Mouse (Mus musculus): ENCODE measurements around the gene Ly6g6d. TPM values are rescaled to one million over a fixed set of nuclear protein-coding genes. Genes with fewer than 3 reads are reported as not detected.

Gene Ly6g6d
- polyA plus RNA-seq, 1 experiment from 2014 or later = 1.1 TPM

GRCm38 (mm10) chr17:35064378-35064877, 13.4 kb downstream of the Ly6g6d start:
- H3K9me3 ChIP-seq = no peaks in the 10 kb centered on the region
- peak overlapping the region; percentile 42 for H3K4me2 ChIP-seq
- no peak overlapping the region for H3K9ac ChIP-seq
- H3K27ac ChIP-seq = peak overlapping the region; percentile 61
- peaks cover 35% of the 10 kb centered on the region for H3K4me1 ChIP-seq
- H3K36me3 ChIP-seq = peaks cover 22% of the 10 kb centered on the region
- WGBS = 28% methylated on average over 10 of the region's 10 CpGs
- H3K4me3 ChIP-seq = peak overlapping the region; percentile 31; the same call in 1 of the 2 replicates
- peaks cover 51% of the 10 kb centered on the region for H3K27me3 ChIP-seq
- no peak for ATAC-seq (ENCODE audit: insufficient number of reproducible peaks, low FRiP score, low TSS enrichment, low read depth)

- H3K9ac ChIP-seq = no peak overlapping the region
- H3K9me3 ChIP-seq = no peaks in the 10 kb centered on the region
- no peak overlapping the region for H3K4me3 ChIP-seq
- H3K4me2 ChIP-seq = no peak overlapping the region
- WGBS = 92% methylated on average over 3 of the region's 3 CpGs
- no peak overlapping the region for H3K27ac ChIP-seq
- peaks cover 45% of the 10 kb centered on the region for H3K27me3 ChIP-seq
- ATAC-seq (ENCODE audit: insufficient number of reproducible peaks, low FRiP score, low TSS enrichment, low read depth) = no peak
- H3K4me1 ChIP-seq = peaks cover 40% of the 10 kb centered on the region
- H3K36me3 ChIP-seq = peaks cover 22% of the 10 kb centered on the region
These were observed 14.4 kb downstream of the Ly6g6d start for GRCm38 (mm10) chr17:35063466-35063865.

- Histone ChIP-seq H3K4me1 (peaks cover 43% of the 10 kb centered on the region), H3K36me3 (peaks cover 39% of the 10 kb centered on the region), H3K4me2 (no peak overlapping the region), H3K9me3 (no peaks in the 10 kb centered on the region), H3K9ac (no peak overlapping the region), H3K27me3 (peaks cover 25% of the 10 kb centered on the region), H3K27ac (no peak overlapping the region; the same call in 1 of the 2 replicates), H3K4me3 (0 out of 2 replicates have a peak overlapping the region, but pooled peaks have one; percentile 68)
- ATAC-seq (ENCODE audit: insufficient number of reproducible peaks, low FRiP score, low TSS enrichment, low read depth) = no peak
- 75% methylated on average over 8 of the region's 8 CpGs for WGBS
These were observed 16.6 kb downstream of the Ly6g6d start for GRCm38 (mm10) chr17:35061299-35061698.

- H3K27me3 ChIP-seq = peaks cover 20% of the 10 kb centered on the region
- no peak for ATAC-seq (ENCODE audit: insufficient number of reproducible peaks, low FRiP score, low TSS enrichment, low read depth)
- peak overlapping the region; percentile 84 for H3K4me2 ChIP-seq
- H3K9me3 ChIP-seq = no peaks in the 10 kb centered on the region
- peaks cover 43% of the 10 kb centered on the region for H3K4me1 ChIP-seq
- H3K4me3 ChIP-seq = peak overlapping the region; percentile 68
- peaks cover 44% of the 10 kb centered on the region for H3K36me3 ChIP-seq
- 62% methylated on average over 22 of the region's 22 CpGs for WGBS
- H3K27ac ChIP-seq = peak overlapping the region; percentile 95; the same call in 1 of the 2 replicates
- peak overlapping the region; percentile 70; the same call in 1 of the 2 replicates for H3K9ac ChIP-seq
These were observed 17.0 kb downstream of the Ly6g6d start for GRCm38 (mm10) chr17:35060737-35061297.

- Histone ChIP-seq H3K36me3 (peaks cover 52% of the 10 kb centered on the region), H3K9ac (peak overlapping the region; percentile 70), H3K27me3 (peaks cover 12% of the 10 kb centered on the region), H3K4me1 (peaks cover 36% of the 10 kb centered on the region), H3K4me3 (peak overlapping the region; percentile 68), H3K9me3 (no peaks in the 10 kb centered on the region), H3K27ac (peak overlapping the region; percentile 95), H3K4me2 (peak overlapping the region; percentile 84)
- 20% methylated on average over 14 of the region's 14 CpGs for WGBS
- no peak for ATAC-seq (ENCODE audit: insufficient number of reproducible peaks, low FRiP score, low TSS enrichment, low read depth)
These were observed 17.8 kb downstream of the Ly6g6d start for GRCm38 (mm10) chr17:35060071-35060470.

GRCm38 (mm10) chr17:35058911-35059892, 18.7 kb downstream of the Ly6g6d start, which contains the start of gene Ddah2:
Gene Ddah2 (plus strand): TSS chr17:35059035.
- H3K4me2 ChIP-seq = peak within 1 kb of the TSS; percentile 84
- under 1% methylated on average over 57 of the region's 57 CpGs for WGBS
- H3K27me3 ChIP-seq = peaks cover 5% of the 10 kb centered on the region; the same call in 1 of the 2 replicates
- ATAC-seq (ENCODE audit: insufficient number of reproducible peaks, low FRiP score, low TSS enrichment, low read depth) = peak; percentile 89
- H3K9me3 ChIP-seq = no peaks in the 10 kb centered on the region
- H3K4me1 ChIP-seq = peaks cover 28% of the 10 kb centered on the region
- H3K4me3 ChIP-seq = peak within 1 kb of the TSS; percentile 68
- peaks cover 57% of the 10 kb centered on the region for H3K36me3 ChIP-seq
- H3K9ac ChIP-seq = peak within 1 kb of the TSS; percentile 70
- peak within 1 kb of the TSS; percentile 95 for H3K27ac ChIP-seq

GRCm38 (mm10) chr17:35058316-35058715, 19.5 kb downstream of the Ly6g6d start:
- Histone ChIP-seq H3K27ac (peak overlapping the region; percentile 95), H3K4me1 (peaks cover 28% of the 10 kb centered on the region), H3K9me3 (no peaks in the 10 kb centered on the region), H3K36me3 (peaks cover 66% of the 10 kb centered on the region), H3K9ac (no peak overlapping the region), H3K4me3 (peak overlapping the region; percentile 68), H3K27me3 (no peaks in the 10 kb centered on the region), H3K4me2 (no peak overlapping the region)
- 59% methylated on average over 9 of the region's 9 CpGs for WGBS
- ATAC-seq (ENCODE audit: insufficient number of reproducible peaks, low FRiP score, low TSS enrichment, low read depth) = no peak

GRCm38 (mm10) chr17:35057090-35057489, 20.8 kb downstream of the Ly6g6d start:
- Histone ChIP-seq H3K27ac (no peak overlapping the region), H3K27me3 (no peaks in the 10 kb centered on the region), H3K4me1 (peaks cover 38% of the 10 kb centered on the region), H3K4me3 (no peak overlapping the region), H3K9ac (no peak overlapping the region), H3K4me2 (no peak overlapping the region), H3K36me3 (peaks cover 70% of the 10 kb centered on the region), H3K9me3 (no peaks in the 10 kb centered on the region)
- 90% methylated on average over 3 of the region's 3 CpGs for WGBS
- no peak for ATAC-seq (ENCODE audit: insufficient number of reproducible peaks, low FRiP score, low TSS enrichment, low read depth)

GRCm38 (mm10) chr17:35055691-35056495, 22.0 kb downstream of the Ly6g6d start:
- H3K36me3 ChIP-seq = peaks cover 61% of the 10 kb centered on the region
- no peak overlapping the region for H3K27ac ChIP-seq
- H3K9ac ChIP-seq = no peak overlapping the region
- 88% methylated on average over 7 of the region's 7 CpGs for WGBS
- H3K4me3 ChIP-seq = no peak overlapping the region
- no peak overlapping the region for H3K4me2 ChIP-seq
- no peak for ATAC-seq (ENCODE audit: insufficient number of reproducible peaks, low FRiP score, low TSS enrichment, low read depth)
- H3K4me1 ChIP-seq = peaks cover 35% of the 10 kb centered on the region
- no peaks in the 10 kb centered on the region for H3K27me3 ChIP-seq
- no peaks in the 10 kb centered on the region for H3K9me3 ChIP-seq

- H3K4me2 ChIP-seq = peak overlapping the region; percentile 70
- H3K27me3 ChIP-seq = no peaks in the 10 kb centered on the region
- H3K36me3 ChIP-seq = peaks cover 46% of the 10 kb centered on the region
- WGBS = 82% methylated on average over 12 of the region's 12 CpGs
- peaks cover 39% of the 10 kb centered on the region for H3K4me1 ChIP-seq
- peak overlapping the region; percentile 99 for H3K27ac ChIP-seq
- ATAC-seq (ENCODE audit: insufficient number of reproducible peaks, low FRiP score, low TSS enrichment, low read depth) = no peak
- H3K4me3 ChIP-seq = peak overlapping the region; percentile 66
- H3K9ac ChIP-seq = peak overlapping the region; percentile 65
- H3K9me3 ChIP-seq = no peaks in the 10 kb centered on the region
These were observed 25.5 kb downstream of the Ly6g6d start for GRCm38 (mm10) chr17:35052271-35052798.
